Mouse (Mus musculus) CH12.LX (cell line): ENCODE measurements around the gene Cd55.

Experiments used
- CHD1 ChIP-seq: IDR thresholded peaks from 2 replicates; pipeline ENCODE4 v1.6.1; 2012; ENCODE audit warnings: low read depth, low read length, improper control_type of control experiment, inconsistent platforms
- CTCF ChIP-seq, 2 experiments: IDR thresholded peaks in 1 of 2; conservative IDR thresholded peaks in 1 of 2; 2 replicates each; pipeline ENCODE4 v1.5.1; 2011 to 2012; ENCODE audit warnings: low read depth in 2 of 2, low read length in 2 of 2, improper control_type of control experiment in 1 of 2, inconsistent platforms in 1 of 2, mild to moderate bottlenecking in 1 of 2, moderate library complexity in 1 of 2
- EP300 ChIP-seq: IDR thresholded peaks from 2 replicates; pipeline ENCODE4 v1.6.1; 2011; ENCODE audit warnings: low read length, improper control_type of control experiment
- HCFC1 ChIP-seq: IDR thresholded peaks from 2 replicates; pipeline ENCODE4 v1.6.1; 2012; ENCODE audit warnings: low read depth, mild to moderate bottlenecking, inconsistent platforms, low read length, improper control_type of control experiment
- MAX ChIP-seq: IDR thresholded peaks from 2 replicates; pipeline ENCODE4 v1.6.1; 2011; ENCODE audit warnings: low read length, improper control_type of control experiment
- MXI1 ChIP-seq: IDR thresholded peaks from 2 replicates; pipeline ENCODE4 v1.6.1; 2011; ENCODE audit warnings: mild to moderate bottlenecking, low read depth, low read length, improper control_type of control experiment
- POLR2A ChIP-seq: IDR thresholded peaks from 2 replicates; pipeline ENCODE4 v1.6.1; 2011; ENCODE audit warnings: low read depth, mild to moderate bottlenecking, improper control_type of control experiment, low read length
- RAD21 ChIP-seq: IDR thresholded peaks from 2 replicates; pipeline ENCODE4 v1.6.1; 2011; ENCODE audit warnings: low read depth, mild to moderate bottlenecking, low read length, improper control_type of control experiment, moderate library complexity
- RCOR1 ChIP-seq: conservative IDR thresholded peaks from 2 replicates; pipeline ENCODE4 v1.6.1; 2012; ENCODE audit warnings: low read depth, mild to moderate bottlenecking, inconsistent platforms, low read length, improper control_type of control experiment
- SIN3A ChIP-seq: IDR thresholded peaks from 2 replicates; pipeline ENCODE4 v1.6.1; 2012; ENCODE audit warnings: low read length, improper control_type of control experiment, inconsistent platforms
- USF1 ChIP-seq: IDR thresholded peaks from 2 replicates; pipeline ENCODE4 v1.6.1; 2014; ENCODE audit warnings: low read depth, mild to moderate bottlenecking, inconsistent platforms, low read length, improper control_type of control experiment
- ZKSCAN1 ChIP-seq: IDR thresholded peaks from 2 replicates; pipeline ENCODE4 v1.6.1; 2012; ENCODE audit warnings: low read depth, inconsistent platforms, low read length, improper control_type of control experiment, borderline replicate concordance
- ZMIZ1 ChIP-seq: IDR thresholded peaks from 2 replicates; pipeline ENCODE4 v1.6.1; 2012; ENCODE audit warnings: low read depth, mild to moderate bottlenecking, inconsistent platforms, low read length, improper control_type of control experiment

DNA sequence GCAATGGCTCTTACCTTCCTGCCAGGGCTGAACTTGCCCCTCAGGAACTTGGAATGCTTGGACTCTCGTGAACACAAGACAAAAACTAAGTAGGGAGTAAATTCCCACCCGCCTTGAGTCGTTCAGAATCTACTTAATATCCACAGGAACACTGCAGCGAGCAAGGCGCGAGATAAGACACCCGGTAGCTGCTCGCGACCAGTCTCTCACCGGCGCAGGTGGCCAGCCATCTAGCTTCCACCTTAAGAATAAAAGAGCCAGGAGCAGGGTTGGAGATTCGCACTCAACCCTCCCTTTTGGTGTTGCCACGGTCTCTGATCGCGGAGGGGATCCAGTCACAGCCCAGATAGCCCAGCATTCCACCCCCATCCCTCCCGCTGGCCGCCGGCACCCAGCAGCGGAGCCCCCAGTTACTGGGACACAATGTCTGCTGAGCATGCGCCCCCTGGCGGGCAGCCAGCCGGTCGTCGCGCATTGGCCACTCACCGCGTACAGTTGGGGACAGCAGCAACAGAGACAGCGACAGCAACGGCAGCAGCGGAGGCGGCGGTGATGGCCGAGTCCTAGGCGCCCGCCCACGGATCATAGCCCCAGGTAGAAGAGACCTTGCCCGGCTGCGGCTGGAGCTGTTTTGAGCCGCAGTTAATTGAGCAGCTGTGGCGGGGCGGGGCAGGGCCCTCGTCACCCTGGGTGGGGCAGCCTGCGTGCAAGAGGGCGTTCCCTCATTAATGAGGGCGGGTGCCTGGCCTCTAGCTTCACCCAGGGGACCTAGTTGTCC lies at the start of gene Cd55:
- TF ChIP-seq USF1 (no peak), CTCF (conservative IDR thresholded peaks at IDR 0.05 in 1 of 2, IDR thresholded peaks at IDR 0.05 in 1 of 2; ENCODE audit: low read depth in 2 of 2, low read length in 2 of 2) (peak; percentile 21 to 75; a peak in 3 of 4 replicates), MXI1 (peak; percentile 29; the same call in 1 of the 2 replicates), ZKSCAN1 (no peak), POLR2A (no peak), RAD21 (peak; percentile 17), HCFC1 (no peak), EP300 (no peak), SIN3A (peak; percentile 39; the same call in 1 of the 2 replicates), ZMIZ1 (no peak), CHD1 (no peak), RCOR1 (no peak), MAX (no peak)
